ENCODE assay signal across 8 mouse cellular contexts in genomic region chr2:144527821-144528174, GRCm38 (mm10). TPM values are rescaled to one million over a fixed set of nuclear protein-coding genes. Genes with fewer than 3 reads are reported as not detected.
A peak's percentile ranks its signal among the peaks of the same experiment; 100 is the strongest.
DNase-seq lines count a peak whose midpoint lies in the region; ATAC-seq and TF ChIP-seq lines count a peak whose summit lies in the region.

No protein-coding gene starts in this region.

- DNase-seq in kidney, postnatal 0 days (ENCODE audit: low spot score) = no peak
- no peak for DNase-seq in kidney, postnatal 14 days
- DNase-seq in embryonic facial prominence, embryonic 10.5 days (ENCODE audit: low spot score) = no peak
- no peak for DNase-seq in intestine, embryonic 14.5 days (ENCODE audit: low spot score)
- no peak for DNase-seq in midbrain, postnatal 0 days (ENCODE audit: low spot score)
- no peak for DNase-seq in B cell, adult 2 months
- DNase-seq in left cerebral cortex, adult 18-20 months (ENCODE audit: low spot score in 2 of 2) = no peak
- no peak for DNase-seq in adrenal gland, adult 18-20 months (ENCODE audit: low spot score in 2 of 2)

- H3K4me2 ChIP-seq in kidney, postnatal 0 days (ENCODE audit: low read length) = peak overlapping the region; percentile 81
- peak overlapping the region; percentile 93 for H3K4me2 ChIP-seq in intestine, embryonic 14.5 days (ENCODE audit: low read length)
- H3K4me2 ChIP-seq in midbrain, postnatal 0 days (ENCODE audit: low read depth, low read length, poor library complexity, severe bottlenecking) = peak overlapping the region; percentile 82

- H3K27me3 ChIP-seq in kidney, postnatal 0 days (ENCODE audit: insufficient read depth, low read length) = no peaks in the 10 kb centered on the region
- peaks cover 17% of the 10 kb centered on the region for H3K27me3 ChIP-seq in embryonic facial prominence, embryonic 10.5 days (replicated peaks; ENCODE audit: low read depth, poor library complexity, severe bottlenecking)
- peaks cover 12% of the 10 kb centered on the region for H3K27me3 ChIP-seq in intestine, embryonic 14.5 days (replicated peaks; ENCODE audit: control insufficient read depth, insufficient read depth, low read length)
- no peaks in the 10 kb centered on the region for H3K27me3 ChIP-seq in midbrain, postnatal 0 days (ENCODE audit: insufficient read depth, low read length)

- H3K9me3 ChIP-seq in kidney, postnatal 0 days (replicated peaks; ENCODE audit: low read length) = no peaks in the 10 kb centered on the region
- H3K9me3 ChIP-seq in embryonic facial prominence, embryonic 10.5 days = no peaks in the 10 kb centered on the region
- H3K9me3 ChIP-seq in intestine, embryonic 14.5 days (ENCODE audit: control insufficient read depth, low read length) = no peaks in the 10 kb centered on the region
- H3K9me3 ChIP-seq in midbrain, postnatal 0 days (ENCODE audit: low read length) = no peaks in the 10 kb centered on the region

- H3K9ac ChIP-seq in kidney, postnatal 0 days (ENCODE audit: low read depth, low read length) = peak overlapping the region; percentile 89
- peak overlapping the region; percentile 87 for H3K9ac ChIP-seq in intestine, embryonic 14.5 days (ENCODE audit: low read length)
- peak overlapping the region; percentile 90 for H3K9ac ChIP-seq in midbrain, postnatal 0 days (replicated peaks; ENCODE audit: low read length, poor library complexity, severe bottlenecking)

- ATAC-seq in kidney, postnatal 0 days (replicated peaks; ENCODE audit: low FRiP score, low read depth) = peak; percentile 40; the same call in 1 of the 2 replicates
- ATAC-seq in intestine, embryonic 14.5 days (replicated peaks; ENCODE audit: low FRiP score, low TSS enrichment, low read depth) = peak; percentile 63
- peak; percentile 45 for ATAC-seq in midbrain, postnatal 0 days (ENCODE audit: low FRiP score)

- peak overlapping the region; percentile 86 for H3K27ac ChIP-seq in kidney, postnatal 0 days
- H3K27ac ChIP-seq in embryonic facial prominence, embryonic 10.5 days (replicated peaks) = peak overlapping the region; percentile 94
- peak overlapping the region; percentile 92 for H3K27ac ChIP-seq in intestine, embryonic 14.5 days (ENCODE audit: low read depth)
- peak overlapping the region; percentile 95 for H3K27ac ChIP-seq in midbrain, postnatal 0 days (ENCODE audit: low read depth, low read length)

- WGBS in kidney, postnatal 0 days = under 1% methylated on average over 25 of the region's 25 CpGs
- under 1% methylated on average over 25 of the region's 25 CpGs for WGBS in embryonic facial prominence, embryonic 10.5 days
- WGBS in intestine, embryonic 14.5 days = 1% methylated on average over 25 of the region's 25 CpGs
- 0% methylated on average over 23 of the region's 25 CpGs for WGBS in midbrain, postnatal 0 days

- H3K4me1 ChIP-seq in kidney, postnatal 0 days (replicated peaks; ENCODE audit: insufficient read depth, low read length) = no peaks in the 10 kb centered on the region
- peaks cover 18% of the 10 kb centered on the region for H3K4me1 ChIP-seq in embryonic facial prominence, embryonic 10.5 days
- H3K4me1 ChIP-seq in intestine, embryonic 14.5 days (replicated peaks; ENCODE audit: control insufficient read depth, insufficient read depth, low read length) = peaks cover 12% of the 10 kb centered on the region; the same call in 1 of the 2 replicates
- peaks cover 10% of the 10 kb centered on the region for H3K4me1 ChIP-seq in midbrain, postnatal 0 days (ENCODE audit: insufficient read depth, low read length)

- 0 out of 2 replicates have a peak, but pooled peaks cover 6% of the 10 kb centered on the region for H3K36me3 ChIP-seq in kidney, postnatal 0 days (ENCODE audit: insufficient read depth, low read length)
- H3K36me3 ChIP-seq in embryonic facial prominence, embryonic 10.5 days (replicated peaks) = peaks cover 29% of the 10 kb centered on the region
- peaks cover 25% of the 10 kb centered on the region for H3K36me3 ChIP-seq in intestine, embryonic 14.5 days (ENCODE audit: control insufficient read depth, insufficient read depth, low read length)
- peaks cover 5% of the 10 kb centered on the region for H3K36me3 ChIP-seq in midbrain, postnatal 0 days (ENCODE audit: insufficient read depth, low read length)

- TF ChIP-seq CTCF in kidney, postnatal 0 days (IDR thresholded peaks at IDR 0.05; ENCODE audit: low read depth) = no peak
- TF ChIP-seq CTCF in midbrain, postnatal 0 days (IDR thresholded peaks at IDR 0.05) = no peak

- peak overlapping the region; percentile 79 for H3K4me3 ChIP-seq in kidney, postnatal 0 days (replicated peaks; ENCODE audit: low read depth, low read length)
- H3K4me3 ChIP-seq in embryonic facial prominence, embryonic 10.5 days = peak overlapping the region; percentile 98
- peak overlapping the region; percentile 88 for H3K4me3 ChIP-seq in intestine, embryonic 14.5 days (ENCODE audit: low read depth, low read length)
- H3K4me3 ChIP-seq in midbrain, postnatal 0 days (ENCODE audit: low read depth, low read length) = peak overlapping the region; percentile 98

RNA-seq across cellular contexts. Expression of gene Polr3f, which starts 0.3 kb away (rescaled TPM):
- 18.9 and 19.6 TPM in 2 replicates for polyA plus RNA-seq in kidney, postnatal 0 days (2015; fragmentation: Nextera tagmentation; extraction: Ambion mirVana)
- polyA plus RNA-seq in embryonic facial prominence, embryonic 10.5 days (2016; fragmentation: Nextera tagmentation; extraction: Ambion mirVana) = 34.6 and 36.0 TPM in 2 replicates
- 23.5 and 27.7 TPM in 2 replicates for polyA plus RNA-seq in intestine, embryonic 14.5 days (2014; fragmentation: Nextera tagmentation; extraction: Ambion mirVana)
- 24.3 and 34.6 TPM in 2 replicates for total RNA-seq in midbrain, postnatal 0 days (2014; rRNA removed)
- 22.0 and 28.1 TPM in 2 replicates for polyA plus RNA-seq in midbrain, postnatal 0 days (2015; fragmentation: Nextera tagmentation; extraction: Ambion mirVana)
- total RNA-seq in left cerebral cortex, adult 18-20 months (2021) = 10 to 100 TPM; 22.1 to 22.5 TPM
- 10 to 100 TPM; 17.2 to 19.0 TPM for total RNA-seq in adrenal gland, adult 18-20 months (2021)

RNA-seq across cellular contexts. Expression of gene Dzank1, which starts 0.6 kb away (rescaled TPM):
- polyA plus RNA-seq in kidney, postnatal 0 days (2015; fragmentation: Nextera tagmentation; extraction: Ambion mirVana) = 1.5 and 1.7 TPM in 2 replicates
- polyA plus RNA-seq in embryonic facial prominence, embryonic 10.5 days (2016; fragmentation: Nextera tagmentation; extraction: Ambion mirVana) = 0.83 and 1.5 TPM in 2 replicates
- 0.82 and 2.2 TPM in 2 replicates for polyA plus RNA-seq in intestine, embryonic 14.5 days (2014; fragmentation: Nextera tagmentation; extraction: Ambion mirVana)
- total RNA-seq in midbrain, postnatal 0 days (2014; rRNA removed) = 31.0 and 38.6 TPM in 2 replicates
- 21.4 and 22.9 TPM in 2 replicates for polyA plus RNA-seq in midbrain, postnatal 0 days (2015; fragmentation: Nextera tagmentation; extraction: Ambion mirVana)
- 100 to 1,000 TPM; 174 to 199 TPM for total RNA-seq in left cerebral cortex, adult 18-20 months (2021)
- total RNA-seq in adrenal gland, adult 18-20 months (2021) = 1 to 10 TPM; 5.2 to 6.2 TPM

RNA-seq across cellular contexts. Expression of gene Rbbp9, which starts 22.9 kb away (rescaled TPM):
- polyA plus RNA-seq in kidney, postnatal 0 days (2015; fragmentation: Nextera tagmentation; extraction: Ambion mirVana) = 92.7 and 94.1 TPM in 2 replicates
- polyA plus RNA-seq in embryonic facial prominence, embryonic 10.5 days (2016; fragmentation: Nextera tagmentation; extraction: Ambion mirVana) = 58.9 and 65.5 TPM in 2 replicates
- polyA plus RNA-seq in intestine, embryonic 14.5 days (2014; fragmentation: Nextera tagmentation; extraction: Ambion mirVana) = 58.8 and 64.3 TPM in 2 replicates
- 17.4 and 18.7 TPM in 2 replicates for total RNA-seq in midbrain, postnatal 0 days (2014; rRNA removed)
- 36.9 and 40.0 TPM in 2 replicates for polyA plus RNA-seq in midbrain, postnatal 0 days (2015; fragmentation: Nextera tagmentation; extraction: Ambion mirVana)
- total RNA-seq in left cerebral cortex, adult 18-20 months (2021) = 10 to 100 TPM; 26.6 to 27.4 TPM
- total RNA-seq in adrenal gland, adult 18-20 months (2021) = 10 to 100 TPM; 24.6 to 25.0 TPM

RNA-seq across cellular contexts. Expression of gene Sec23b, which starts 28.2 kb away (rescaled TPM):
- polyA plus RNA-seq in kidney, postnatal 0 days (2015; fragmentation: Nextera tagmentation; extraction: Ambion mirVana) = 118 and 128 TPM in 2 replicates
- 117 and 118 TPM in 2 replicates for polyA plus RNA-seq in embryonic facial prominence, embryonic 10.5 days (2016; fragmentation: Nextera tagmentation; extraction: Ambion mirVana)
- polyA plus RNA-seq in intestine, embryonic 14.5 days (2014; fragmentation: Nextera tagmentation; extraction: Ambion mirVana) = 84.9 and 92.7 TPM in 2 replicates
- total RNA-seq in midbrain, postnatal 0 days (2014; rRNA removed) = 57.2 and 71.1 TPM in 2 replicates
- polyA plus RNA-seq in midbrain, postnatal 0 days (2015; fragmentation: Nextera tagmentation; extraction: Ambion mirVana) = 59.9 and 60.9 TPM in 2 replicates
- total RNA-seq in left cerebral cortex, adult 18-20 months (2021) = 10 to 100 TPM; 48.2 to 51.4 TPM
- 10 to 100 TPM; 67.0 to 81.9 TPM for total RNA-seq in adrenal gland, adult 18-20 months (2021)
